Mouse (Mus musculus) right cerebral cortex, postnatal 36 days (tissue): ENCODE measurements around the gene Serpina1f.
"Not testable (repeated sequence)": the region's sequence is repeated elsewhere in the genome, so short reads cannot be mapped to it uniquely, and the experiment has no call there.

Source experiments
- DNase-seq, 2 experiments: peaks; one replicate each; pipeline ENCODE4 v3.0.0; 2022; ENCODE audit warnings: low spot score in 2 of 2, mixed read lengths in 1 of 2

The Serpina1f gene

DNA sequence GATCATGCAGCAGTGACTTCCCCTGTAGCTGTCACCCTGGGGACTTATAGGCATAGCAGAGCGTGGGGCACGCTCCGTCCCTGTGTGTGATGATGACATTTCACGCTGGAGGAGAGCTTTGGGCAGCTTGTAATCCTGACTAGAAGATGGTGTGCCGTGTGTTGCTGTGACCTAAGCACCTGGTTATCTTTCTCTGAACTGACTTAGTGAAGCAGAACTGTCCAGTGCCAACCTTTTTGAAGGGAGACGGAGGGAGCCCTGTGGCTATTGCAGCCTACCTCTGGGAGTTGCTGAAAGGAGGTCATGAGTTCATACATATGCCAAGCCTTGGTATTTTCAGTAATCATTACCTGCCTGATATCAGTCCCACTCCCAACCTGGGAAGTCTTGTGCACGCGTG lies at the start of gene Serpina1f:
Serpina1f (minus strand) TSS at position 101 of the 400 bp plus-strand sequence.
- DNase-seq: no peak

DNA sequence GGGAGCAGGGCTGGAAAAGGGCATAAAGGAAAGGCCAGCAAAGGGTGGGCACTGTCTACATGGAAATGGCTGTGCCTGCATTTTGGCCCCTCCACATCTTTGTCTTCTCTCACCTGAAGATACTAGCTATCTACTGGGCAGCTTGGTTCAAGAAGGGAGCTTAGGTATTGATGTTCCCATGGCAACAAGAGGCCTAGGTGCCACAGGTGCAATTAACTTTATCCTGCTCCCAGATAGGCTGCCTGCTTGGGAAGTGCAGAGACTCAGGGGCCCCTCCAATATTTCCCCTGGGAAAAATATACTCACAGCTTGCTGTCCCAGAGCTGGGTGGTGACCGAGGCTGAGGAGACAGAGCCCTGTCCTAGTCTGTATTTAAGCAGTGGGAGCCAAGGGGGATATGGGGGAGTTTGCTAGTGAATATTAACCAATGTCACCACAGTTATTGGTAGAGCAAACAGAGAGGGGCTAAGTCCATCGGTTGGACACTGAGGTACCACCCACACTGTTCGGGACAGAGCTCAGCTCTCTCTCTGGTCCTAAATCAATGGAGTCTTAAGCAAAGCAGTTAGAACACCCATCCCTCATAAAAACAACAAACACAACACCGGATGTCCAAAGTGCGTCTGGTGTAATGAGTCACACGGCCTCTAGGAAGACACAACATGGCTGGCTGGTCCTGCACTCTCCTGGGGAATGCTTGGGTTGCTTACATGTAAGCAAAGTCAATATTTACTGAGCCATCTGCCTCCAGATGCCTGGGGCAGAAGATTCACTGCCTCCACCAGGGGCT lies 42.7 kb upstream of the Serpina1f start:
- not testable (repeated sequence) for DNase-seq

DNA sequence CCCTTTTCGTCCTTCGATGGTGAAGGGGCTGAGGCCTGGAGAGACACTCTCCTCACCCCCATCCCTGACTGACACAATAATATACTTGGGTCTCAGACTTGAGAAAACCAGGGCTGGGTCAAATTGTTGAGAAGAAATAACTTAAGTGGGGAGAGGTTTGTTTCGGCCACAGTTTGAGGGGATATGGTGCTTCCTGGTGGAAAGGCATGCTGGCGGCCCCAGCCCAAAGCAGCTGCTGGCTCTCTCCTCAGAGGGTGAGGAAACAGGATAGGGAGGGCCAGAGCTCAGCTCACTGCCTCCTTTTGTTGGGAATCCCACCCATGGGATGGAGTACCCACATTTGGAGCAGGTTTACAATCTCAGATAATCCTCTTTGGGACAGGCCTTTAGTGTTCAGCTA lies 40.2 kb upstream of the Serpina1f start:
- not testable (repeated sequence) for DNase-seq

DNA sequence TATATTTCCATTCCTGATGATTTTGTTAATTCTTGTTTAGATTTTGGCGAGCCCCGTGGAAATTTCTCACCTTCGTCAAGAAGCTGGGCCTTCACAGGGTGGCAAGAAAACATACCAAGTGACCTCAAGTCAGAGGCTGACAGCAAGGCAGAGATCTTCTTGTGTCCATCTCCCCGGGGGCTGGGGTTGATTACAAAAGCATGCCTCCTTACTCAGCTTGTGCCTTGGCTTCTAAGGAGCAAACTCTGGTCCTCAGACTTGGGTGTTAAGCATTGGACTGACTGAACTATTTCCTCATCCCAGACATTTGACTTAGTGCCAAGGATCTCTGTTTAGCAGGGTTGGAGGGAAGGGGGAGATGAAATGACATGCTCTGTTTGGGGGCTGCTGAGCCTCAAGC lies 39.8 kb upstream of the Serpina1f start:
- DNase-seq: not testable (repeated sequence)

DNA sequence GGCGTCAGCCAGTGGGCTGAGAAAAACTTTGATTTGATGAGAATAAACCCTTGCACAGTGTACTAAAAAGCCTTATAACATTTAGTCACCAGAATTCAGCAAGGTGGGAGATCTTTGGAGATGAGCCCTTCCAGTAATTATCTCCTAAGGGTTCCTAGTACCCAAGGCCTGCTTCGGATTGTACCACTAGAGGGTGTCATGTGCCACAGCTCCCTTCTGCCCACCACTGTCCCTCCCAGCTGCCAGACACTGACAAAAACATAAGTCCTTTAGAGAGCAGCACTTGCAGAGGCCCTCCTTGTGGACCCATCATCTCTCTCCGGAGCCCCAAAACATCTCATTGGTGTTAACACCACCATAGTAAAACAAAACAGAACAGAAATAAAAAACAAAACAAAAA lies 16.2 kb upstream of the Serpina1f start:
- no peak for DNase-seq

- DNase-seq: no peak
Observed at GRCm38 (mm10) chr12:103710405-103710804, 15.1 kb upstream of the Serpina1f start.

GRCm38 (mm10) chr12:103706113-103706512 lies 10.8 kb upstream of the Serpina1f start:
- no peak for DNase-seq

- DNase-seq: no peak
Observed at GRCm38 (mm10) chr12:103705547-103705946, 10.2 kb upstream of the Serpina1f start.

DNA sequence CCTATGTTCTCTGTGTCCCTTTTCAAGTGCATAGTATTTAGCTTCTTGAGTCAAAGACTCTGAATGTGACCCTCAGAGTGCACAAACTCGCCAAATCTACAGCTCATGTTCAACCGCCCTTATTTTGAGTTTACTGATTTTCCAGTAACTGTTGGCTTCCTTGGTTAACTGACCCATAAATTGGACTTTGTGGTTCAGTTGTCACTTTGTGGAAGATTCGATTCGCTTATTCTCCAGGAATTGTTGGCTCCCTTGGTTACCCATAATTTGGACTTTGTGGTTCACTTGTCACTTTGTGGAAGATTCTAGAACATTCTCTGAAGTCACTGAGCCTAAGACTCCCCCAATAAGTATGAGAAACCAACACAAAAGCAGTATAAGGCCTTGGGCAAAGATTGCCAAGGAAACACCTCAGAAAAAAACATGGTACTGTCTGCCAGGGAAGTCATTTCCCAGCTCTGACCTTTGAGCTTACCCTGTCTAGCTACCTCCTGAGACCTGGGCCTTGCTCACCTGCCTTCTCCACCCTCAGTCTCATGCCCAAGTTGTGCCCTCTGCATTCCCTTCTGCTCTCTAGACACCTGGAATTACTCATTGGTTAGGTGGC lies 4.9 kb upstream of the Serpina1f start:
- DNase-seq: no peak

DNA sequence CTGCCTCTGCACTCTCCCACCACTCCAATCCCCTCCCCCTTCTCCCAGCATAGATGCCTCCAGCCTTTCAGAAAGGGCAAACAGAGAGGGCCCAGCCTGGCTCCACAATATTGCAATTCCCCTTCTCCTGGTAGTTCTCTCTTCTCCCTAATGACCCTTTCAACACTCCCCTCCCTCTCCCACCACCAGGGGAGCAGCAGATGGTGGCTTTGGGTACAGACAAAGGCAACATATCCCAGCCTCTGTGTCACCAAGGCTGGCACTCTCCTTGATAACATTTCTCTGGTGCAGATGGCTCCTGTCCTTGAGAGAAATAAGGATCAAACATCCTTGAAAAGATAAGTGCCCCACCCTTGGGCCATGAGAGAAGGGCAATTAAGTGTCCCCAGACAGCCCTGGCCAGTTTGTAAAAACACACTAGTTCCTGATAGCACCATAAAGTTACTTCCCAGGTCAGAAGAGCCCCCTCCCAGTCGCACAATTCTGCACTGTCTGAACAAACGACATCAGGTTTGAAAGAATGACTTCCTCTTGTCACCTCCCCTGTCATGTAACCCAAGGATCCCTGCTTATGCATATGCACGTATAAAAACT lies 7.0 kb downstream of the Serpina1f start:
- no peak for DNase-seq

- DNase-seq: no peak
Observed at GRCm38 (mm10) chr12:103687021-103687420, 8.3 kb downstream of the Serpina1f start.

DNA sequence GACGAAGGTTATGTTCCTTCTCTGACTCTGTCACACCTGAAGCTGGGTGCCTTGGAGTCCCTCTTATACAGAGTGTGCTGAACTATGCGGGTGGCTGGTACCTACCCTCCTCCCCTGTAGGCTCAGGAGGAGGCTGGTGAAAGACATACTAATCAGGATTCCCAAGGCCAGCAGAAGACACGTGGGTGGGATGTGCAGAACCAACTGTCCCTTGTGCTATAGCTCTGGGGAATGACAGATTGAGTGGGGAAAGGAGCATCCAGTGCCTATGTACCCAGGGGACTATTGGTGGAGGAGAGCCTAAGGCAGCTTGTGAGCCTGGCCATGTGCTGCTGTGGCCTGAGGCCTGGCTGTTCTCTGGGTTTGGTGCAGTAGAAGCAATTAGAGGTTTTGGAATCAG lies 9.3 kb downstream of the Serpina1f start:
- DNase-seq: peak; percentile 28 to 59

DNA sequence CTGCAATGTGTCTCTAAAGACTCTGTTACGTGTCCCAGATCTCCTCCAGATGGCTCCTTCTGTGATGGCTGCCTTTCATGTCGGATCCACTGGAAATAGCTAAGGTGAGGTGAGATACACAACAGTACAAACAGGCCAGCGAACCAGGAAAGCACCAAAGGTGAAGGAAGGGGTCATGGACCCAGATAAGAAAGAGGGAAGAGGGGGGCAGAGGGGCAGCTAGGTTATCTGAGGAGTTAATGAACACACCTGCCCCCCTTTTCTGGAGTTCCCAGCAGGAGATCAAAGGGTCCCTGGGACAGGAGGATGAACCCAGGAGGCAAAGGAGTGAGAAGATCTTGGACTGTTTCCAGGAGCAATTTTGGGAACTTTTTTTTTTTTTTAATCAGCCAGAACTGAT lies 9.9 kb downstream of the Serpina1f start:
- DNase-seq: no peak

- DNase-seq: no peak
Observed at GRCm38 (mm10) chr12:103683775-103684174, 11.6 kb downstream of the Serpina1f start.

- DNase-seq: no peak
Observed at GRCm38 (mm10) chr12:103681739-103682138, 13.6 kb downstream of the Serpina1f start.

DNA sequence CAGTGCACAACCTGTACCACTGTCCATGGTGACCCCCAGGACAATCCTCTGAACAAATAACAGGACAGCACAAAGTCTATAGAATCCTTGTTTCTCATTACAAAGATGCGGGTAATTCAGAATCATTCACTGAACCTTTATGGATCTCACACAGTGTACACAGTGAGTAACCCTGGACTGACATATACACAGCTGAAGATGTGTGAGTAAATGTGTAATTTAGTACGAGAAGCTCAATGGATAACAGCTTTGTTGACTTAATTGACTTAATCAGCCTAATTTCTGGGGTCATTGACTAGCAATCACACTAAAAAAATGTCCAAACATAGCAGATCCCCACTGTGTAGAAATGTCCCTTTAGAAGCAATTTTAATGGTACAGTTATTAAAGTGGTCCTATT lies 14.2 kb downstream of the Serpina1f start:
- no peak for DNase-seq

DNA sequence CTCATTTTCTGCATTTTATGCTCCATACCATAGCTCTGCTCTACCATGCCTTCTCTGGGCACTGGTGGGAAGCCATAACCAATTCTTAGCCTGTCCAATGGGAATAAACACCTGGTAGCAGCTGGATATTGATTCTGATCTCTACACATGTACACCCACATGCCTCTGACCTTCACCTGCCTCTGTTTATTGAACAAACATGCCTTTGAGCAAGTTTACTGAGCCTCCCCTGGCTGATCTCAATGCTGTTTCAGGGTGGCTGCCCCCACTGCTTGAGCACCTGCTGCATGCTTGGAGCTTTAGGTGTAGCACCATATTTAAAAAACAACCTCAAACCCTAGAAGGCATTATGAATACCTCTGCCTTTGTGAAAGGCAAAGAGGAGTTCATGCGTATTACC lies 15.5 kb downstream of the Serpina1f start:
- not testable (repeated sequence) for DNase-seq

DNA sequence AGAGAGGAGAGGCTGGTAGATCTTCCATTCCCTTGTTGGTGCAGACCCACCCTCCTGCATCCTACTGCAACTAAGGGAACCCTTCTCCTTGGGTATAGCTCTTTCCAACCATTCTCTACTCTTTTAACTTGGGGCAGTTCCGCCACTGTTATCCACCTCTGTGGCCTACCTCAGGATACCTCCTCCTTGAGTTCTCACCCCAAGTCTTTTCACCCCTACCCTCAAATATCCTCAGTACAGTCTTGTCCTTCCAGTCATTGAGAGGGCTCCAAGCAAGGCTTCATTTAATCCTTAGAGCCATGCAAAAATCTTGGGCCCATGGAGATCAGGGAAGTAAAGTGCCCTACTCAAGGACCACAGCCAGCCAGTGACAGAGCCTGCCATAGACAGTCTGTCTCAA lies 19.3 kb downstream of the Serpina1f start, which contains the start of gene Serpina16:
Serpina16 (minus strand) TSS at position 101 of the 400 bp plus-strand sequence.
- DNase-seq: no peak

- DNase-seq: no peak
Observed at GRCm38 (mm10) chr12:103673179-103673578, 22.1 kb downstream of the Serpina1f start.

GRCm38 (mm10) chr12:103671483-103671882 lies 23.8 kb downstream of the Serpina1f start:
- DNase-seq: no peak

DNA sequence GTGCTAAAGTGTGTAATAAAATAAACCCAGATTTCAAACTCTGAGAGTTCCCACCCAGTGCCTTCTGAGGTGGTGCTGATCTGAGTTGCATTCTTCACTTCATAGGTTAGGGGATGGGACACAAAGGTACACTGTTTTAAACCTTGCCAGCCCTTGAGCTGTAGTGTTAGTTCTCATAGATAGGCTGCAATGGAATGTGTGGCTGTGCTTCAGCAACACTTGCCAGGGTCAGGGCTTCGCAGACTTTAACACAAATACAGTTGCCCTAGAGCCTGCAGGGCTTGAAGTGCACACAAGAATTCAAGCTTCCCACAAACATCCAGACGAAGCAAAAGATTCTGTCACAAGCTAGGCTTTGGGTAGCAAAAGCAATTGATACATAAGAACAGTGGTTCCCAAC lies 24.4 kb downstream of the Serpina1f start:
- DNase-seq: no peak

GRCm38 (mm10) chr12:103670344-103670743 lies 25.0 kb downstream of the Serpina1f start:
- peak in 1 of 2 experiments; percentile 20 for DNase-seq

GRCm38 (mm10) chr12:103665286-103665685 lies 30.0 kb downstream of the Serpina1f start:
- no peak for DNase-seq
